Mouse (Mus musculus): ENCODE measurements around the gene Btrc. TPM values are rescaled to one million over a fixed set of nuclear protein-coding genes. Genes with fewer than 3 reads are reported as not detected.

Gene Btrc
- total and polyA plus RNA-seq, 3 experiments, result 14.2 to 30.3 TPM; not detected in 1

DNA sequence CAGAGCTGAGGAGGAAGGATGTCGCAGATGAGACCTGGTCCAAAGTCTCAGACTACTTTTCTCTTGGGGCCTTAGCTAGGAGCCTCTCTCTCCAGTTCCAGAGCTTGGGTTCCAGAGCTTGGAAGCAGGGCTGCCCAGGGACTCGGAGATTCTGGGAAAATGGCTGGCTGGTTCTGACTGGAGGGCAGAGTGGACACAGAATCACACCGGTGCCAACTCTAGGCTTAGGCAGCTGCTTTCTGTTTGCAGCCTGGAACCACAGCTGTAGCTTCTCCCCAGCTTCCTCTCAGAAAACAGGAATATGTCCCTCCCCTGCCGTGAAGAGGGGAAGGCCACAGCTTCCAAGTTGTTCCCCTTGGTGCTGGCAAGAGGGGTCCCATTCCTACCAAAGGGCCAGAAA, 186.4 kb downstream of the Btrc start:
- no peak for DNase-seq (ENCODE audit: low read depth, low spot score)
- no peak overlapping the region for H3K27ac ChIP-seq (ENCODE audit: control insufficient read depth, low read depth, low read length)
- TF ChIP-seq TBP (IDR thresholded peaks at IDR 0.05; ENCODE audit: low read depth, low read length) (no peak), ELF1 (IDR thresholded peaks at IDR 0.05; ENCODE audit: low read depth, low read length) (no peak), MYB (IDR thresholded peaks at IDR 0.05; ENCODE audit: low read depth, low read length) (no peak), ETS1 (IDR thresholded peaks at IDR 0.05; ENCODE audit: low read depth, low read length) (no peak), NRF1 (IDR thresholded peaks at IDR 0.05; ENCODE audit: insufficient read depth, low read depth, low read length, poor library complexity, severe bottlenecking) (no peak), CHD2 (IDR thresholded peaks at IDR 0.05; ENCODE audit: low read length) (no peak), NELFE (IDR thresholded peaks at IDR 0.05; ENCODE audit: low read depth, low read length) (no peak), CHD1 (IDR thresholded peaks at IDR 0.05; ENCODE audit: low read depth, low read length) (no peak), TCF12 (IDR thresholded peaks at IDR 0.05; ENCODE audit: low read depth, low read length) (no peak), POLR2A (IDR thresholded peaks at IDR 0.05; ENCODE audit: control insufficient read depth in 1 of 2, insufficient read depth in 1 of 2, low read depth in 1 of 2, low read length in 2 of 2, poor library complexity in 1 of 2) (no peak), MAZ (IDR thresholded peaks at IDR 0.05; ENCODE audit: low read depth, low read length) (no peak), ZNF384 (IDR thresholded peaks at IDR 0.05; ENCODE audit: low read depth, low read length) (no peak), USF1 (IDR thresholded peaks at IDR 0.05; ENCODE audit: low read depth, low read length) (no peak), BHLHE40 (IDR thresholded peaks at IDR 0.05; ENCODE audit: borderline replicate concordance, low read depth, low read length) (no peak), MEF2A (IDR thresholded peaks at IDR 0.05; ENCODE audit: extremely low read depth, insufficient replicate concordance, low read depth, low read length, poor library complexity, severe bottlenecking) (no peak), ZC3H11A (IDR thresholded peaks at IDR 0.05; ENCODE audit: low read depth, low read length) (no peak), EP300 (IDR thresholded peaks at IDR 0.05; ENCODE audit: low read depth in 1 of 2, low read length in 2 of 2) (no peak), POLR2AphosphoS2 (IDR thresholded peaks at IDR 0.05; ENCODE audit: low read length) (no peak), MYC (IDR thresholded peaks at IDR 0.05; ENCODE audit: low read depth, low read length) (no peak)
- no peak overlapping the region for H3K4me3 ChIP-seq (ENCODE audit: control insufficient read depth in 1 of 2, insufficient read depth in 1 of 2, low read depth in 2 of 2, low read length in 2 of 2)
- peaks cover 0 to 12% of the 10 kb centered on the region in 2 experiments; a peak in 2 of 4 replicates for H3K4me1 ChIP-seq (ENCODE audit: control insufficient read depth in 1 of 2, insufficient read depth in 2 of 2, low read length in 2 of 2)
- H3K9ac ChIP-seq (ENCODE audit: control insufficient read depth, low read depth, low read length, poor library complexity, severe bottlenecking), result no peak overlapping the region
- H3K79me2 ChIP-seq (ENCODE audit: control insufficient read depth, insufficient read depth, low read length, poor library complexity), result no peaks in the 10 kb centered on the region
- H3K9me3 ChIP-seq (replicated peaks; ENCODE audit: insufficient read depth, low read length), result no peaks in the 10 kb centered on the region
- H3K27me3 ChIP-seq (ENCODE audit: control insufficient read depth in 1 of 2, insufficient read depth in 2 of 2, low read length in 2 of 2), result no peaks in the 10 kb centered on the region
- no peaks in the 10 kb centered on the region; a peak in 1 of 4 replicates for H3K36me3 ChIP-seq (ENCODE audit: control insufficient read depth in 1 of 2, insufficient read depth in 2 of 2, low read length in 2 of 2)

- Histone ChIP-seq H3K9me3 (replicated peaks; ENCODE audit: insufficient read depth, low read length) (no peaks in the 10 kb centered on the region), H3K4me3 (ENCODE audit: control insufficient read depth in 1 of 2, insufficient read depth in 1 of 2, low read depth in 2 of 2, low read length in 2 of 2) (no peak overlapping the region), H3K9ac (ENCODE audit: control insufficient read depth, low read depth, low read length, poor library complexity, severe bottlenecking) (no peak overlapping the region), H3K27ac (ENCODE audit: control insufficient read depth, low read depth, low read length) (no peak overlapping the region), H3K27me3 (ENCODE audit: control insufficient read depth in 1 of 2, insufficient read depth in 2 of 2, low read length in 2 of 2) (no peaks in the 10 kb centered on the region), H3K79me2 (ENCODE audit: control insufficient read depth, insufficient read depth, low read length, poor library complexity) (no peaks in the 10 kb centered on the region), H3K36me3 (ENCODE audit: control insufficient read depth in 1 of 2, insufficient read depth in 2 of 2, low read length in 2 of 2) (no peaks in the 10 kb centered on the region; a peak in 1 of 4 replicates), H3K4me1 (ENCODE audit: control insufficient read depth in 1 of 2, insufficient read depth in 2 of 2, low read length in 2 of 2) (peaks cover 0 to 12% of the 10 kb centered on the region in 2 experiments; a peak in 2 of 4 replicates)
- no peak for DNase-seq (ENCODE audit: low read depth, low spot score)
- no peak for TF ChIP-seq ZKSCAN1 (IDR thresholded peaks at IDR 0.05; ENCODE audit: low read depth, low read length)
- no peak for TF ChIP-seq MAZ (IDR thresholded peaks at IDR 0.05; ENCODE audit: low read depth, low read length)
- no peak for TF ChIP-seq SIN3A (IDR thresholded peaks at IDR 0.05; ENCODE audit: low read length)
- no peak for TF ChIP-seq KAT2A (conservative IDR thresholded peaks at IDR 0.05; ENCODE audit: low read depth, low read length)
- no peak for TF ChIP-seq CHD1 (IDR thresholded peaks at IDR 0.05; ENCODE audit: low read depth, low read length)
Measured at GRCm38 (mm10) chr19:45552187-45552586, 188.7 kb downstream of the Btrc start.
